9 mouse cellular contexts compared by ENCODE assay signal in the genomic region with DNA sequence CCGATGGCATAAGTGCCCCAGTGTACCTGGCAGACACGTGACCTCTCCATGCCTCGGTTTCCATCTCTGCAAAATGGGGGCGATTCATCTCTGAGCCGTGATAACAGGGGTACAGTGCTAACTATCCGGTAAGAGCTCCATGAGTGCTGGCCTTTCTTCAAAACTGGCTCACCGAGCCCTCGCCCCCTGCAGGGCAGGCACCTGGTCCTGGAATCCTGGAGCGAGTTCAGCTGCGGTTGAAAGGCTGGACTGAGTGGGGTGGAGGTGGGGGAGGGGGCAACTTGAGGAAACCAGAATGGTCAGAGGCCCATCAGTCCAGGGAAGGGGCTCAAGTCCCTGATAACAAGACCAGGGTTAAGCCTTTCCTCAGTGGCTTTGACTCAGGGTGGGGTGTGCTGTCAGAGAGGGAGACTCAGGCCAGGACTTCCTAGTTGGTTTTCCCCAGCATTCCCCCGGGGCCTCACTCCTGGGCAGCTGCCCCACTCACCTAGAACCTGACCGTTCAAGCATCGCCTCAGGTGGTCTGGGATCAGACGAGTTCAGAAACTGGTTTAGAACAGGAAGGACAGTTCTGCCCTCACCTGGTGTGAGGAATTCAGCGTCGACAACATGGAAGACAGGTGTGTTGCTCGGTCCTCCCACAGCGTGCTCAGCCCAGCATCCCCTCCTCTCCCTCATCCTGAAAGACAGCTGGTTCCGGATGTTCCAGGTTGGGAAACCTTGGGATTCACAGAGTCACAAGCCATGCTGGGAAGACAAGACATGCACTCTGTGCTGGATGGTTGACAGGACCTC. TPM values are rescaled to one million over a fixed set of nuclear protein-coding genes. Genes with fewer than 3 reads are reported as not detected.
DNase-seq lines count a peak whose midpoint lies in the region; ATAC-seq and TF ChIP-seq lines count a peak whose summit lies in the region.
"Had no signal": no experiment of that assay in that cellular context is flagged by ENCODE, and none has a peak within 500 bp of the region (broad histone marks: within the 10 kb centered on the region; RNA-seq: fewer than 3 reads in every experiment).

No protein-coding gene starts in this region.

- ATAC-seq in heart, embryonic 13.5 days (ENCODE audit: extremely low read depth, insufficient number of reproducible peaks, low FRiP score, low TSS enrichment) = no peak
- ATAC-seq in embryonic facial prominence, embryonic 15.5 days (ENCODE audit: insufficient number of reproducible peaks, low FRiP score, low TSS enrichment, low read depth) = 0 out of 2 replicates have a peak, but pooled peaks have one; percentile 10
- no peak for ATAC-seq in limb, embryonic 14.5 days (ENCODE audit: low FRiP score, low read depth)
- no peak for ATAC-seq in inflammation-experienced regulatory T-cells, adult 6 months
- ATAC-seq in megakaryocyte-erythroid progenitor cell, adult 5-6 weeks (replicated peaks; ENCODE audit: low FRiP score, low TSS enrichment, poor library complexity, severe bottlenecking) = no peak

- intact Hi-C loops in heart, adult 2 months (cut with DNase I) = no loop called here
- intact Hi-C loops in gastrocnemius, postnatal 36 days (cut with DNase I) = loop anchor here (5.0 kb wide), 1 partner anchor 597 kb away; no protein-coding TSS in a partner anchor

- TF ChIP-seq CTCF in heart, adult 2 months (IDR thresholded peaks at IDR 0.05) = no peak
- TF ChIP-seq CTCF in ES-Bruce4 (IDR thresholded peaks at IDR 0.05; ENCODE audit: low read depth, low read length) = no peak

- peaks cover 67% of the 10 kb centered on the region for H3K27me3 ChIP-seq in heart, embryonic 13.5 days (replicated peaks)
- peaks cover 7% of the 10 kb centered on the region; the same call in 1 of the 2 replicates for H3K27me3 ChIP-seq in heart, adult 2 months (ENCODE audit: control insufficient read depth, insufficient read depth, low read length)
- H3K27me3 ChIP-seq in ES-Bruce4 (ENCODE audit: control insufficient read depth, insufficient read depth, low read length, poor library complexity, severe bottlenecking) = 0 out of 2 replicates have a peak, but pooled peaks cover 3% of the 10 kb centered on the region
- H3K27me3 ChIP-seq in embryonic facial prominence, embryonic 15.5 days = peaks cover 17% of the 10 kb centered on the region
- H3K27me3 ChIP-seq in limb, embryonic 14.5 days (ENCODE audit: control insufficient read depth, insufficient read depth, low read length) = peaks cover 10% of the 10 kb centered on the region; the same call in 1 of the 2 replicates

- H3K4me1 ChIP-seq in heart, embryonic 13.5 days = peaks cover 14% of the 10 kb centered on the region
- H3K4me1 ChIP-seq in heart, adult 2 months (ENCODE audit: control insufficient read depth, insufficient read depth, low read length) = no peaks in the 10 kb centered on the region
- peaks cover 1% of the 10 kb centered on the region for H3K4me1 ChIP-seq in ES-Bruce4 (ENCODE audit: control insufficient read depth, insufficient read depth, low read length)
- peaks cover 19% of the 10 kb centered on the region for H3K4me1 ChIP-seq in embryonic facial prominence, embryonic 15.5 days
- 0 out of 2 replicates have a peak, but pooled peaks cover 13% of the 10 kb centered on the region for H3K4me1 ChIP-seq in limb, embryonic 14.5 days (ENCODE audit: control insufficient read depth, insufficient read depth, low read length)

- H3K9me3 ChIP-seq in heart, embryonic 13.5 days = no peaks in the 10 kb centered on the region
- no peaks in the 10 kb centered on the region for H3K9me3 ChIP-seq in ES-Bruce4 (replicated peaks; ENCODE audit: control insufficient read depth, insufficient read depth, low read length, poor library complexity, severe bottlenecking)
- no peaks in the 10 kb centered on the region for H3K9me3 ChIP-seq in embryonic facial prominence, embryonic 15.5 days (replicated peaks)
- H3K9me3 ChIP-seq in limb, embryonic 14.5 days (ENCODE audit: control insufficient read depth, low read length) = no peaks in the 10 kb centered on the region

- H3K9ac ChIP-seq in heart, embryonic 13.5 days = peak overlapping the region; percentile 65; the same call in 1 of the 2 replicates
- H3K9ac ChIP-seq in heart, adult 2 months (ENCODE audit: low read depth, low read length) = no peak overlapping the region
- H3K9ac ChIP-seq in ES-Bruce4 (ENCODE audit: low read depth, poor library complexity, severe bottlenecking) = peak overlapping the region; percentile 50; the same call in 1 of the 2 replicates
- H3K9ac ChIP-seq in embryonic facial prominence, embryonic 15.5 days = no peak overlapping the region
- H3K9ac ChIP-seq in limb, embryonic 14.5 days (ENCODE audit: low read depth, low read length, severe bottlenecking) = 0 out of 2 replicates have a peak overlapping the region, but pooled peaks have one; percentile 52

- H3K79me2 ChIP-seq in heart, adult 2 months (replicated peaks; ENCODE audit: control insufficient read depth, insufficient read depth, low read length) = no peaks in the 10 kb centered on the region

- TF ChIP-seq POLR2A in heart, adult 2 months (IDR thresholded peaks at IDR 0.05; ENCODE audit: insufficient read depth, low read depth, low read length) = no peak
- no peak for TF ChIP-seq POLR2A in ES-Bruce4 (IDR thresholded peaks at IDR 0.05; ENCODE audit: insufficient read depth, low read length)
- no peak for TF ChIP-seq POLR2A in limb, embryonic 14.5 days (IDR thresholded peaks at IDR 0.05; ENCODE audit: borderline replicate concordance, extremely low read depth, insufficient read depth, insufficient read length)

- H3K4me2 ChIP-seq in heart, embryonic 13.5 days = peak overlapping the region; percentile 74
- H3K4me2 ChIP-seq in embryonic facial prominence, embryonic 15.5 days (replicated peaks) = peak overlapping the region; percentile 89
- H3K4me2 ChIP-seq in limb, embryonic 14.5 days (replicated peaks; ENCODE audit: low read depth, low read length, severe bottlenecking) = peak overlapping the region; percentile 95

- no peak for DNase-seq in heart, adult 2 months
- no peak for DNase-seq in limb, embryonic 14.5 days (ENCODE audit: low spot score)
- DNase-seq in gastrocnemius, postnatal 36 days = no peak
- DNase-seq: right cerebral cortex, postnatal 14 days had no signal

- TF ChIP-seq EP300 in heart, adult 2 months (IDR thresholded peaks at IDR 0.05; ENCODE audit: insufficient read depth, low read depth, low read length) = no peak
- no peak for TF ChIP-seq EP300 in ES-Bruce4 (IDR thresholded peaks at IDR 0.05; ENCODE audit: insufficient read depth, low read depth, low read length)

- no peaks in the 10 kb centered on the region for H3K36me3 ChIP-seq in heart, embryonic 13.5 days
- no peaks in the 10 kb centered on the region for H3K36me3 ChIP-seq in heart, adult 2 months (ENCODE audit: control insufficient read depth, insufficient read depth, low read length)
- H3K36me3 ChIP-seq in ES-Bruce4 (ENCODE audit: control insufficient read depth, insufficient read depth, low read length, poor library complexity, severe bottlenecking) = no peaks in the 10 kb centered on the region
- H3K36me3 ChIP-seq in embryonic facial prominence, embryonic 15.5 days = no peaks in the 10 kb centered on the region
- H3K36me3 ChIP-seq in limb, embryonic 14.5 days (ENCODE audit: control insufficient read depth, insufficient read depth, low read length) = no peaks in the 10 kb centered on the region

- H3K27ac ChIP-seq in heart, embryonic 13.5 days (replicated peaks) = no peak overlapping the region
- H3K27ac ChIP-seq in heart, adult 2 months = no peak overlapping the region
- H3K27ac ChIP-seq in ES-Bruce4 (ENCODE audit: insufficient read depth, low read length) = no peak overlapping the region
- no peak overlapping the region for H3K27ac ChIP-seq in embryonic facial prominence, embryonic 15.5 days (replicated peaks)
- H3K27ac ChIP-seq in limb, embryonic 14.5 days (replicated peaks; ENCODE audit: low read depth, low read length) = no peak overlapping the region

- peak overlapping the region; percentile 48 for H3K4me3 ChIP-seq in heart, embryonic 13.5 days
- no peak overlapping the region for H3K4me3 ChIP-seq in heart, adult 2 months
- H3K4me3 ChIP-seq in ES-Bruce4 (ENCODE audit: low read depth, low read length) = peak overlapping the region; percentile 86
- peak overlapping the region; percentile 41 for H3K4me3 ChIP-seq in embryonic facial prominence, embryonic 15.5 days (replicated peaks)
- peak overlapping the region; percentile 42 for H3K4me3 ChIP-seq in limb, embryonic 14.5 days (replicated peaks; ENCODE audit: low read length)

- 20% methylated on average over 19 of the region's 19 CpGs for WGBS in heart, embryonic 13.5 days
- 25% methylated on average over 19 of the region's 19 CpGs for WGBS in heart, adult 2 months
- 22% methylated on average over 19 of the region's 19 CpGs for WGBS in embryonic facial prominence, embryonic 15.5 days
- WGBS in limb, embryonic 14.5 days = 20% methylated on average over 19 of the region's 19 CpGs

RNA-seq across cellular contexts. Expression of a gene that starts 1.0 kb away (rescaled TPM):
- 6.3 and 6.8 TPM in 2 replicates for polyA plus RNA-seq in heart, embryonic 13.5 days (2015; fragmentation: Nextera tagmentation; extraction: Ambion mirVana)
- total RNA-seq in heart, adult 2 months (2021) = 1 to 10 TPM in 1 of 2 experiments, under 1 TPM in 1; 0.64 to 1.3 TPM
- 0.39 and 1.4 TPM in 2 replicates for polyA plus RNA-seq in heart, adult 2 months (2012; rRNA removed)
- polyA plus RNA-seq in ES-Bruce4 (2011; ENCODE audit: insufficient read depth, insufficient read length, low read depth, missing spikeins) = 0.75 and 0.85 TPM in 2 replicates
- polyA plus RNA-seq in embryonic facial prominence, embryonic 15.5 days (2015; fragmentation: Nextera tagmentation; extraction: Ambion mirVana) = 0.74 and 1.4 TPM in 2 replicates
- 0.48 and 0.56 TPM in 2 replicates for polyA plus RNA-seq in limb, embryonic 14.5 days (2012; rRNA removed)
- polyA plus RNA-seq in limb, embryonic 14.5 days (2014; fragmentation: Nextera tagmentation; extraction: Ambion mirVana) = 0.46 and 0.55 TPM in 2 replicates
- under 1 TPM in 2 of 3 experiments, not detected in 1; 0.11 to 0.40 TPM for polyA plus RNA-seq in inflammation-experienced regulatory T-cells, adult 6 months (2017; shearing (Covaris generic))
- total RNA-seq in gastrocnemius, postnatal 36 days (2021) = not detected
- 0.37 TPM in 1 of 2 replicates, not detected in the other for total RNA-seq in megakaryocyte-erythroid progenitor cell, adult 5-6 weeks (2014; fragmentation: Nextera tagmentation)
- total RNA-seq in megakaryocyte-erythroid progenitor cell, adult 5-6 weeks (2017) = 6.8 TPM in 1 of 2 replicates, not detected in the other

RNA-seq across cellular contexts. Expression of a gene that starts 41.5 kb away (rescaled TPM):
- polyA plus RNA-seq in heart, embryonic 13.5 days (2015; fragmentation: Nextera tagmentation; extraction: Ambion mirVana) = 13.7 and 13.9 TPM in 2 replicates
- total RNA-seq in heart, adult 2 months (2021) = 10 to 100 TPM; 11.7 to 14.9 TPM
- polyA plus RNA-seq in heart, adult 2 months (2012; rRNA removed) = 2.6 and 5.0 TPM in 2 replicates
- polyA plus RNA-seq in ES-Bruce4 (2011; ENCODE audit: insufficient read depth, insufficient read length, low read depth, missing spikeins) = 4.6 and 9.8 TPM in 2 replicates
- 15.8 and 16.6 TPM in 2 replicates for polyA plus RNA-seq in embryonic facial prominence, embryonic 15.5 days (2015; fragmentation: Nextera tagmentation; extraction: Ambion mirVana)
- 6.9 and 9.6 TPM in 2 replicates for polyA plus RNA-seq in limb, embryonic 14.5 days (2012; rRNA removed)
- 14.7 and 16.2 TPM in 2 replicates for polyA plus RNA-seq in limb, embryonic 14.5 days (2014; fragmentation: Nextera tagmentation; extraction: Ambion mirVana)
- polyA plus RNA-seq in inflammation-experienced regulatory T-cells, adult 6 months (2017; shearing (Covaris generic)) = 10 to 100 TPM in 1 of 3 experiments, 1 to 10 TPM in 2; 6.3 to 10.2 (median 8.3) TPM
- 1 to 10 TPM; 9.0 to 9.9 TPM for total RNA-seq in gastrocnemius, postnatal 36 days (2021)
- 20.4 and 23.3 TPM in 2 replicates for total RNA-seq in megakaryocyte-erythroid progenitor cell, adult 5-6 weeks (2014; fragmentation: Nextera tagmentation)
- total RNA-seq in megakaryocyte-erythroid progenitor cell, adult 5-6 weeks (2017) = 5.2 and 20.5 TPM in 2 replicates

Comparison
In these comparisons a context has a peak if more than half of its experiments do, and no peak if none do; other contexts are left out.
1. H3K9ac ChIP-seq: peak in heart, embryonic 13.5 days (single experiment), ES-Bruce4 (single experiment) and limb, embryonic 14.5 days (single experiment); none in heart, adult 2 months (single experiment) and embryonic facial prominence, embryonic 15.5 days (single experiment).
2. Peak in every context shown above with its lines, with median percentiles within 50 percentile points of each other: H3K4me2 ChIP-seq.